Mouse (Mus musculus): ENCODE measurements around the gene Cnmd.

GRCm38 (mm10) chr14:79662001-79662400 is at the start of gene Cnmd:
- no peak for TF ChIP-seq CTCF (IDR thresholded peaks at IDR 0.05; ENCODE audit: extremely low read depth, insufficient read depth, insufficient read length, insufficient replicate concordance)
- no peak for TF ChIP-seq POLR2A (IDR thresholded peaks at IDR 0.05; ENCODE audit: low read depth, low read length)
